Mouse (Mus musculus) forebrain, embryonic 11.5 days (tissue): ENCODE measurements around the gene Lim2. TPM values are rescaled to one million over a fixed set of nuclear protein-coding genes. Genes with fewer than 3 reads are reported as not detected.

Source experiments
- ATAC-seq: fragments of 200-750 bp; cut with Nextera tagmentation; replicated peaks from 2 replicates; pipeline ENCODE4 v1.8.0; 2017; ENCODE audit warnings: moderate TSS enrichment; ENCODE audit not compliant: low FRiP score
- DNase-seq: peaks from one replicate; pipeline ENCODE4 v3.0.0-alpha.2; 2017; ENCODE audit warnings: low spot score
- H3K27ac ChIP-seq: fragments of 300-500 bp; sonication (generic); 2 replicates; pipeline ENCODE4 v1.5.1; 2014; ENCODE audit warnings: low read depth, low read length
- H3K27me3 ChIP-seq: fragments of 300-500 bp; sonication (generic); 2 replicates; pipeline ENCODE4 v1.6.1; 2014; ENCODE audit warnings: mild to moderate bottlenecking, low read length, mixed read lengths; ENCODE audit not compliant: control insufficient read depth, insufficient read depth
- H3K36me3 ChIP-seq: fragments of 300-500 bp; sonication (generic); 2 replicates; pipeline ENCODE4 v1.6.1; 2014; ENCODE audit warnings: mild to moderate bottlenecking, low read length, moderate library complexity, mixed read lengths; ENCODE audit not compliant: control insufficient read depth, insufficient read depth
- H3K4me1 ChIP-seq: fragments of 300-500 bp; sonication (generic); replicated peaks from 2 replicates; pipeline ENCODE4 v1.6.1; 2014; ENCODE audit warnings: low read length, mixed read lengths; ENCODE audit not compliant: control insufficient read depth, insufficient read depth
- H3K4me2 ChIP-seq: fragments of 300-500 bp; sonication (generic); 2 replicates; pipeline ENCODE4 v1.6.1; 2014; ENCODE audit warnings: low read depth, mild to moderate bottlenecking, low read length, moderate library complexity, mixed read lengths; ENCODE audit not compliant: severe bottlenecking
- H3K4me3 ChIP-seq: fragments of 300-500 bp; sonication (generic); 2 replicates; pipeline ENCODE4 v1.5.1; 2014; ENCODE audit warnings: low read depth, low read length
- H3K9ac ChIP-seq: fragments of 300-500 bp; sonication (generic); 2 replicates; pipeline ENCODE4 v1.6.1; 2014; ENCODE audit warnings: low read length
- H3K9me3 ChIP-seq: fragments of 300-500 bp; sonication (generic); 2 replicates; pipeline ENCODE4 v1.6.1; 2016; ENCODE audit warnings: low read length, mixed read lengths; ENCODE audit not compliant: control insufficient read depth
- WGBS: fragments of 180-500 bp; shearing (Covaris S2); extraction: QIAGEN DNeasy Blood & Tissue Kit; methylation state at CpG from one replicate; pipeline ENCODE4 v1.1.7; 2014; 5-methylcytosine and 5-hydroxymethylcytosine counted together
- polyA plus RNA-seq: library from polyadenylated mRNA; unstranded; fragments of >200 nt; fragmentation: Nextera tagmentation; extraction: Ambion mirVana; gene quantifications from 2 replicates; pipeline ENCODE4 v1.2.1, GENCODE M21; 2014

Gene Lim2
- polyA plus RNA-seq, 1 experiment from 2014 or later = not detected

DNA sequence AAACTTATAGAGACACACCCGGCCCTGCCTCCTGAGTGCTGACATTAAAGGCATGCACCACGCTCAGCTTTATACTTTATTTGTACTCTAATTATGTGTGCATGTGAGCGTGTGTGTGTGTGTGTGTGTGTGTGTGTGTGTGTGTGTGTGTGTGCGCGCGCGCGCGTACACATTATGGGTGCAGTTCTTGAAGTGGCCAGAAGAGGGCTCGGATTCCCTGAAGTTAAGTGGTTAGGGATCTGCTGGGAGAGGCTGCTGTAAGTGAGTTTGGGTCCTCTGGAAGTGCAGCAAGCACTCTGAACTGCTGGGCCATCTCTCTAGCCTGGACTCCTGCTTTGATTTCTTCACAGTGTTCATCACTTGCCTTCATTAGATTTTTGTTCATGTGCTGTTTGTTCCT is 10.2 kb upstream of the Lim2 start:
- no peak overlapping the region for H3K4me3 ChIP-seq
- H3K4me1 ChIP-seq = no peaks in the 10 kb centered on the region
- H3K4me2 ChIP-seq = no peak overlapping the region
- WGBS = 85% methylated on average over 10 of the region's 10 CpGs
- H3K36me3 ChIP-seq = no peaks in the 10 kb centered on the region
- ATAC-seq = no peak
- H3K9me3 ChIP-seq = no peaks in the 10 kb centered on the region; the same call in 1 of the 2 replicates
- H3K27ac ChIP-seq = no peak overlapping the region
- no peak overlapping the region for H3K9ac ChIP-seq
- DNase-seq = no peak
- no peaks in the 10 kb centered on the region for H3K27me3 ChIP-seq

GRCm38 (mm10) chr7:43422995-43423617 is 4.4 kb upstream of the Lim2 start:
- H3K27me3 ChIP-seq = no peaks in the 10 kb centered on the region
- H3K4me2 ChIP-seq = 0 out of 2 replicates have a peak overlapping the region, but pooled peaks have one; percentile 2
- no peak overlapping the region for H3K27ac ChIP-seq
- no peaks in the 10 kb centered on the region for H3K4me1 ChIP-seq
- no peak overlapping the region for H3K4me3 ChIP-seq
- ATAC-seq (peak; percentile 93), DNase-seq (peak; percentile 92)
- no peaks in the 10 kb centered on the region; the same call in 1 of the 2 replicates for H3K9me3 ChIP-seq
- no peaks in the 10 kb centered on the region for H3K36me3 ChIP-seq
- no peak overlapping the region for H3K9ac ChIP-seq
- 14% methylated on average over 11 of the region's 11 CpGs for WGBS

GRCm38 (mm10) chr7:43423991-43424625 is 3.4 kb upstream of the Lim2 start:
- DNase-seq (no peak), ATAC-seq (no peak)
- no peaks in the 10 kb centered on the region; the same call in 1 of the 2 replicates for H3K9me3 ChIP-seq
- WGBS = 59% methylated on average over 3 of the region's 3 CpGs
- H3K27ac ChIP-seq = no peak overlapping the region
- H3K27me3 ChIP-seq = no peaks in the 10 kb centered on the region
- no peak overlapping the region for H3K4me3 ChIP-seq
- no peaks in the 10 kb centered on the region for H3K36me3 ChIP-seq
- no peak overlapping the region for H3K4me2 ChIP-seq
- no peak overlapping the region for H3K9ac ChIP-seq
- no peaks in the 10 kb centered on the region for H3K4me1 ChIP-seq

GRCm38 (mm10) chr7:43429500-43429899 is 2.0 kb downstream of the Lim2 start:
- Histone ChIP-seq H3K4me1 (no peaks in the 10 kb centered on the region), H3K27ac (no peak overlapping the region), H3K9ac (no peak overlapping the region), H3K36me3 (no peaks in the 10 kb centered on the region), H3K27me3 (no peaks in the 10 kb centered on the region), H3K4me2 (no peak overlapping the region), H3K9me3 (no peaks in the 10 kb centered on the region; the same call in 1 of the 2 replicates), H3K4me3 (no peak overlapping the region)
- WGBS = 60% methylated on average over 4 of the region's 4 CpGs
- ATAC-seq (no peak), DNase-seq (no peak)

GRCm38 (mm10) chr7:43432891-43433290 is 5.4 kb downstream of the Lim2 start:
- H3K4me1 ChIP-seq = no peaks in the 10 kb centered on the region
- H3K9ac ChIP-seq = no peak overlapping the region
- H3K4me3 ChIP-seq = no peak overlapping the region
- WGBS = 82% methylated on average over 4 of the region's 4 CpGs
- H3K4me2 ChIP-seq = no peak overlapping the region
- H3K9me3 ChIP-seq = no peaks in the 10 kb centered on the region
- ATAC-seq (no peak), DNase-seq (no peak)
- no peak overlapping the region for H3K27ac ChIP-seq
- no peaks in the 10 kb centered on the region for H3K27me3 ChIP-seq
- H3K36me3 ChIP-seq = no peaks in the 10 kb centered on the region

DNA sequence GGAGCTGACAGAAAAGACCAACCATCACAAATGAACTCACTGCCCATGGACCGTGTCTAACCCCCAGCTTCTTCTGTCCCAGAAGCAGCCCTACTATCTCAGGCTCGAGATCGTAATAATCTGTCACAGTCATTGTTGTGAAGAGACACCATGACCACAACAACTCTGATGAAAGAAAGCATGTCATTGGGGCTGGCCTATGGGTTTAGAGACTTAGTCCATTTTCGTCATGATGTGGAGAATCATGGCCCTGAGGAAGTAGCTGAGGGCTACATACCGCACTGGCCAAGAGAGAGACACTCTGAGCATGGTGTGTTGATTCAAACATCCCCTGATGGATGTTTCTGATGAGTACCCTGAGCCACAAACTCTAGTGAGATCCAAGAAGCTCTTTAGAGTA is 7.2 kb downstream of the Lim2 start:
- Histone ChIP-seq H3K9ac (no peak overlapping the region), H3K4me3 (no peak overlapping the region), H3K9me3 (no peaks in the 10 kb centered on the region), H3K27me3 (no peaks in the 10 kb centered on the region), H3K36me3 (no peaks in the 10 kb centered on the region), H3K4me1 (no peaks in the 10 kb centered on the region), H3K27ac (no peak overlapping the region), H3K4me2 (no peak overlapping the region)
- WGBS = 86% methylated on average over 5 of the region's 5 CpGs
- DNase-seq (no peak), ATAC-seq (no peak)

DNA sequence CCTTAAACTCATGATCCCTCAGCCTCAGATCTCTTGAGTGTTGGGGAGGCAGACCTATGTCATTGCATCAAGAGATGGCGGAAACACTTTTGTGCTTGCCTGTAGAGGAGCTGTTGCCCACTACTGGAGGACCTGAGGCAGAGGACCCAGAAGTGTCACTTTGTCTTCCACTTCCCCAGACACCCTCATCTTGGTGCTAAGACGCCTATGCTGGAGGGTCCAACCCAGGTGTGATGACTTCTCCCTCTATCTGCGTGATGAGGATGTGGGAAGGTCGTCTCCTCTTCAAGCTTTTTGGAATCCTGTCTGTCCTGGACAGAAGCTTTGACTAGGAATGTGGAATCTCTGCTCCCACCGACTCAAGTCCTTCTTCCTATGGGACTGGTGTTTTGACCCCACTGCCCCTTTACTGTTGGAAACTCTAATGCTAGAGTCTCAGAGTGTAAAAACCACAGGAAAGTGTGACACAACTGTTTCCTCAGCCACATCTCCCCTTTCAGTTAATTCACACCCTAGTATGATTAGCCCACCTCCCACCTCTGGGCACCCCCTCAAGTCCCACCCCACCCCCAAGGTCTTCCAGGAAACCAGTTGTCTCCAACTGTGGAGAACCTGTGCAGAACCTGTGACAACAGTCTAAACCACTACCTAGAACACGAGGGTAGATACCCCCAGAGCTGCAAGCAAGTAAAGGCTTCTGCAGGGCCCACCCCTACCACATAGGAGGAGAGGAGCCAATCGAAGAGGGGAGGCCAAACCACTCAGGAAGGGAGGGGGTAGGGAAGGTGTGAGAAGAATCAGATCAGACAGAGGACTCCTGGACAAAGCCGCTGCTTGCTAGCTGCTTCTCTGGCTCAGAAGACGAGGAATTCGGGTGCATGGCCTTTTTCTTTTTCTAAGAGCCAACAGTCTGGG is 9.1 kb downstream of the Lim2 start, which contains the start of gene Nkg7:
Gene Nkg7 (plus strand): TSS at position 733 of the 915 bp plus-strand sequence.
- ATAC-seq (no peak), DNase-seq (no peak)
- Histone ChIP-seq H3K4me3 (no peak within 1 kb of the TSS), H3K4me2 (no peak within 1 kb of the TSS), H3K4me1 (no peaks in the 10 kb centered on the region), H3K36me3 (no peaks in the 10 kb centered on the region), H3K9me3 (no peaks in the 10 kb centered on the region), H3K27me3 (no peaks in the 10 kb centered on the region), H3K27ac (no peak within 1 kb of the TSS), H3K9ac (no peak within 1 kb of the TSS)
- WGBS = 81% methylated on average over 10 of the region's 10 CpGs

DNA sequence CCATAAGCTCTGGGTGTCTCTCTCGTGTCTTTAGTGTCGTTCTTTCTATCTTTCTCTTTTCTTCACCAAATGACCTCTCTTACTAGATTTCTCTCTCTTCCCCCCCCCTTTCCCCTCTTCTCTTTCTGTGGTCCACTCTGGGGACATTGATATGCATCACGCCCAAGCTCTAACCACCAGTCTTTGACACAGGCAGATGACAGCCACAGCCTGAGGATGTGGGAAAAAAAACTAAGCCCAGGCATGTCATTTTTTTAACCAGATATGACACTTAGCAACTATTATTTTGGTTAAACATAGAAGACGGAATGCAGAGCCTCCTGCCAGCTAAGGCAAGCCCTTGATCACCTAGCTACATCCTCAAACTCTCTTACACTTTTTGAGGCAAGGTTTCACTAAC is 11.1 kb downstream of the Lim2 start:
- H3K9me3 ChIP-seq = no peaks in the 10 kb centered on the region
- no peak overlapping the region for H3K27ac ChIP-seq
- DNase-seq (no peak), ATAC-seq (no peak)
- H3K9ac ChIP-seq = no peak overlapping the region
- WGBS = 82% methylated on average over 4 of the region's 4 CpGs
- H3K4me3 ChIP-seq = no peak overlapping the region
- peaks cover 3% of the 10 kb centered on the region; the same call in 1 of the 2 replicates for H3K4me1 ChIP-seq
- H3K27me3 ChIP-seq = no peaks in the 10 kb centered on the region
- no peak overlapping the region for H3K4me2 ChIP-seq
- no peaks in the 10 kb centered on the region for H3K36me3 ChIP-seq
